Mouse (Mus musculus) CH12.LX (cell line): Measurements from ENCODE around the gene Nav1. TPM values are rescaled to one million over a fixed set of nuclear protein-coding genes. Genes with fewer than 3 reads are reported as not detected.

Experiments
- DNase-seq: peaks from one replicate; pipeline ENCODE4 v3.0.0-alpha.2; 2013; ENCODE audit errors: extremely low read depth
- H3K27ac ChIP-seq: 2 replicates; pipeline ENCODE4 v1.5.1; 2012; ENCODE audit warnings: low read depth, mild to moderate bottlenecking, control low read depth, moderate library complexity; ENCODE audit not compliant: insufficient read depth
- H3K27me3 ChIP-seq: replicated peaks from 2 replicates; pipeline ENCODE3; 2012; ENCODE audit warnings: inconsistent platforms
- H3K36me3 ChIP-seq, 2 experiments: replicated peaks in 1 of 2; 2 replicates each; pipeline versions ENCODE3 to v1.6.1; 2012; ENCODE audit warnings: inconsistent platforms in 1 of 2, low read length in 1 of 2, mild to moderate bottlenecking in 1 of 2, mixed read lengths in 1 of 2, moderate library complexity in 1 of 2; ENCODE audit not compliant: control insufficient read depth in 1 of 2, insufficient read depth in 1 of 2
- H3K4me1 ChIP-seq, 2 experiments: 2 replicates each; pipeline ENCODE4 v1.6.1; 2012; ENCODE audit warnings: inconsistent platforms in 1 of 2, moderate library complexity in 1 of 2; ENCODE audit not compliant: insufficient read depth in 2 of 2, control insufficient read depth in 1 of 2
- H3K4me2 ChIP-seq: 2 replicates; pipeline ENCODE4 v1.6.1; 2012; ENCODE audit warnings: low read depth, mild to moderate bottlenecking, control low read depth; ENCODE audit not compliant: poor library complexity, insufficient read depth, severe bottlenecking
- H3K4me3 ChIP-seq, 3 experiments: fragments of 150-350 bp in 1 of 3; sonication (generic) in 1 of 3; replicated peaks in 1 of 3; 2 replicates each; pipeline versions ENCODE3 to v1.5.1; 2011 to 2012; ENCODE audit warnings: low read depth in 2 of 3, low read length in 2 of 3, mild to moderate bottlenecking in 2 of 3, moderate library complexity in 2 of 3, control low read depth in 1 of 3, improper control_type of control experiment in 1 of 3, inconsistent platforms in 1 of 3, mixed read lengths in 1 of 3; ENCODE audit not compliant: poor library complexity in 1 of 3
- H3K79me2 ChIP-seq: replicated peaks from 2 replicates; pipeline ENCODE4 v1.6.1; 2012; ENCODE audit warnings: mild to moderate bottlenecking, moderate library complexity; ENCODE audit not compliant: control insufficient read depth, poor library complexity, insufficient read depth, severe bottlenecking; ENCODE audit errors: extremely low read depth
- H3K9ac ChIP-seq: 2 replicates; pipeline ENCODE4 v1.6.1; 2012; ENCODE audit warnings: low read depth, mild to moderate bottlenecking, control low read depth, moderate library complexity; ENCODE audit not compliant: insufficient read depth
- H3K9me3 ChIP-seq: replicated peaks from 2 replicates; pipeline ENCODE3; 2012; ENCODE audit warnings: low read length, inconsistent platforms, mixed read lengths
- BHLHE40 ChIP-seq: IDR thresholded peaks from 2 replicates; pipeline ENCODE4 v1.6.1; 2011; ENCODE audit warnings: mild to moderate bottlenecking, low read depth, low read length, improper control_type of control experiment
- CHD1 ChIP-seq: IDR thresholded peaks from 2 replicates; pipeline ENCODE4 v1.6.1; 2012; ENCODE audit warnings: low read depth, low read length, improper control_type of control experiment, inconsistent platforms
- CTCF ChIP-seq, 2 experiments: IDR thresholded peaks in 1 of 2; conservative IDR thresholded peaks in 1 of 2; 2 replicates each; pipeline ENCODE4 v1.5.1; 2011 to 2012; ENCODE audit warnings: low read depth in 2 of 2, low read length in 2 of 2, improper control_type of control experiment in 1 of 2, inconsistent platforms in 1 of 2, mild to moderate bottlenecking in 1 of 2, moderate library complexity in 1 of 2
- GABPA ChIP-seq: IDR thresholded peaks from 2 replicates; pipeline ENCODE4 v1.6.1; 2012; ENCODE audit warnings: low read depth, low read length, improper control_type of control experiment, inconsistent platforms; ENCODE audit not compliant: insufficient replicate concordance
- HCFC1 ChIP-seq: IDR thresholded peaks from 2 replicates; pipeline ENCODE4 v1.6.1; 2012; ENCODE audit warnings: low read depth, mild to moderate bottlenecking, inconsistent platforms, low read length, improper control_type of control experiment
- JUND ChIP-seq: conservative IDR thresholded peaks from 2 replicates; pipeline ENCODE4 v1.6.1; 2011; ENCODE audit warnings: low read depth, low read length, improper control_type of control experiment
- MAFK ChIP-seq: IDR thresholded peaks from 2 replicates; pipeline ENCODE4 v1.6.1; 2011; ENCODE audit warnings: low read length, improper control_type of control experiment; ENCODE audit not compliant: insufficient replicate concordance
- MAX ChIP-seq: IDR thresholded peaks from 2 replicates; pipeline ENCODE4 v1.6.1; 2011; ENCODE audit warnings: low read length, improper control_type of control experiment
- MXI1 ChIP-seq: IDR thresholded peaks from 2 replicates; pipeline ENCODE4 v1.6.1; 2011; ENCODE audit warnings: mild to moderate bottlenecking, low read depth, low read length, improper control_type of control experiment
- PAX5 ChIP-seq: IDR thresholded peaks from 2 replicates; pipeline ENCODE4 v1.6.1; 2012; ENCODE audit warnings: low read length, inconsistent platforms, mixed read lengths
- POLR2A ChIP-seq: IDR thresholded peaks from 2 replicates; pipeline ENCODE4 v1.6.1; 2011; ENCODE audit warnings: low read depth, mild to moderate bottlenecking, improper control_type of control experiment, low read length
- RAD21 ChIP-seq: IDR thresholded peaks from 2 replicates; pipeline ENCODE4 v1.6.1; 2011; ENCODE audit warnings: low read depth, mild to moderate bottlenecking, low read length, improper control_type of control experiment, moderate library complexity
- SIN3A ChIP-seq: IDR thresholded peaks from 2 replicates; pipeline ENCODE4 v1.6.1; 2012; ENCODE audit warnings: low read length, improper control_type of control experiment, inconsistent platforms
- TBP ChIP-seq: conservative IDR thresholded peaks from 2 replicates; pipeline ENCODE4 v1.6.1; 2011; ENCODE audit warnings: low read depth, low read length, improper control_type of control experiment
- ZC3H11A ChIP-seq: IDR thresholded peaks from 2 replicates; pipeline ENCODE4 v1.6.1; 2012; ENCODE audit warnings: low read depth, mild to moderate bottlenecking, inconsistent platforms, low read length, improper control_type of control experiment
- ZKSCAN1 ChIP-seq: IDR thresholded peaks from 2 replicates; pipeline ENCODE4 v1.6.1; 2012; ENCODE audit warnings: low read depth, inconsistent platforms, low read length, improper control_type of control experiment, borderline replicate concordance
- ZNF384 ChIP-seq: IDR thresholded peaks from 2 replicates; pipeline ENCODE4 v1.6.1; 2012; ENCODE audit warnings: low read depth, low read length, improper control_type of control experiment, inconsistent platforms
- dilution Hi-C: fragments of 300-500 bp; cut with MboI; formaldehyde crosslinking; loops from 2 replicates; pipeline ENCODE4 v1.14.3; 2020; ENCODE audit warnings: low sequenced_read_pairs; ENCODE audit not compliant: extremely low pct_unique_long_range_greater_than_20kb, extremely low pct_ligation_motif_present
- in situ Hi-C: fragments of 300-500 bp; cut with MboI; formaldehyde crosslinking; loops from 3 replicates; pipeline ENCODE4 v1.14.3; 2019; ENCODE audit warnings: low sequenced_read_pairs, low pct_ligation_motif_present, low pct_unique_long_range_greater_than_20kb, mixed read lengths
- polyA plus RNA-seq: library from polyadenylated mRNA; unstranded; fragments of >175 nt; gene quantifications from 2 replicates; pipeline ENCODE4 v1.2.1, GENCODE M21; 2012; ENCODE audit warnings: low read depth; ENCODE audit not compliant: insufficient read length
- total RNA-seq, 2 experiments: library from RNA; depleted of rRNA; stranded (reverse); fragments of 300-350 nt in 1 of 2; fragments of >200 nt in 1 of 2; gene quantifications; 2 replicates each; pipeline ENCODE4 v1.2.3; 2012 to 2014

Gene Nav1
- total and polyA plus RNA-seq, 3 experiments: 0.21 to 0.56 TPM; not detected in 1

DNA sequence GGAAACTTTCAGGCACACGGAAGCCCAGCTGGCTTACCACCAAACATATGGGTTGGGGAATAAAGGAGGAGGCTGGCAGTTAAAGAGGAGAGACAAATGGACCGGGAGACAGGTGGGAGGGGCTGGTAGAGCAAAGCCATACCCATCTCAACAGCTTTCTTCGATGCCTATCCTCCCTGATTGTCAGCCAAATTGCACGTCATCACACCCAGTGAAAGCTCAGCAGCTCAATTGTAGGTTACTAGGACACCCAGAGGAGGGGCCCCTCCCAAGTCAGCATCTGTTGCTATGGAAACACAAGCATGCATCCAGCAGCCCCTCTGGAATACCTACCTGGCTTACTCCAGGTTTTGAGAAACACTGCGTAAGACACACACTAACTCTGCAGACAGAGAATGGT is 88.4 kb downstream of the Nav1 start:
- no peak overlapping the region for H3K9ac ChIP-seq
- H3K9me3 ChIP-seq: peaks cover 10% of the 10 kb centered on the region
- peaks cover 6 to 41% of the 10 kb centered on the region in 2 experiments; a peak in 3 of 4 replicates for H3K4me1 ChIP-seq
- dilution Hi-C loops: no loop called here
- H3K4me2 ChIP-seq: no peak overlapping the region
- no peak for TF ChIP-seq MAFK
- TF ChIP-seq GABPA: no peak
- TF ChIP-seq MAX: no peak
- no peak for TF ChIP-seq ZC3H11A
- in situ Hi-C loops: no loop called here
- no peaks in the 10 kb centered on the region for H3K36me3 ChIP-seq
- DNase-seq: no peak
- H3K27me3 ChIP-seq: no peaks in the 10 kb centered on the region
- H3K79me2 ChIP-seq: no peaks in the 10 kb centered on the region
- H3K27ac ChIP-seq: no peak overlapping the region
- H3K4me3 ChIP-seq: no peak overlapping the region

DNA sequence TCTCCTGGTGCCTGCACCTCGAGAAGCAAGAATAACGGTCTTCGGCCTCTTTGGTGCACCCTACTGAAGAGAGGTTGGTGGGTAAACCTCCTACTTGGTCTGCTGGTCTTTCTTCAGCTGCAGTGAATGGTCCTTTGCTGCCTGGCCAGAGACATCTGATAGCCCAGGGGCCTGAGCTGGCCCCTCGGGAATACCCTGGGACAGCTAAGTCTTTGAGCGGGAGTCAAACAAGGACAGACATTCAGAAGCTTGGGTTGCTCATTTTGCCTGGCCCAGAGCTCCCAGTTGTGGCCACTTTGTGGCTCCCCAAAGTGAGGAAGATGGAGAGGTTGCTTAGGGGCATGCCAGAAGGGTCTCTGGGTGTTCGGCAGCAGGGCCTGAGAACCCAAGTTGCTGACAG is 89.6 kb downstream of the Nav1 start:
- Histone ChIP-seq H3K79me2 (no peaks in the 10 kb centered on the region), H3K4me1 (peaks cover 10 to 47% of the 10 kb centered on the region in 2 experiments), H3K27me3 (no peaks in the 10 kb centered on the region), H3K36me3 (no peaks in the 10 kb centered on the region), H3K9ac (no peak overlapping the region), H3K27ac (no peak overlapping the region), H3K4me2 (no peak overlapping the region), H3K9me3 (peaks cover 6% of the 10 kb centered on the region), H3K4me3 (no peak overlapping the region)
- DNase-seq: no peak
- dilution Hi-C loops (no loop called here), in situ Hi-C loops (no loop called here)
- TF ChIP-seq TBP (no peak), MAFK (no peak), ZNF384 (no peak), JUND (no peak), PAX5 (no peak), MXI1 (no peak), ZKSCAN1 (no peak), SIN3A (no peak), CHD1 (no peak), HCFC1 (no peak), CTCF (conservative IDR thresholded peaks at IDR 0.05 in 1 of 2, IDR thresholded peaks at IDR 0.05 in 1 of 2; ENCODE audit: low read depth in 2 of 2, low read length in 2 of 2) (no peak), BHLHE40 (no peak), POLR2A (no peak), RAD21 (no peak)
